Mouse (Mus musculus) midbrain, postnatal 0 days (tissue): ENCODE measurements around the gene Phf11c. TPM values are rescaled to one million over a fixed set of nuclear protein-coding genes. Genes with fewer than 3 reads are reported as not detected.
"Not testable (repeated sequence)": the region's sequence is repeated elsewhere in the genome, so short reads cannot be mapped to it uniquely, and the experiment has no call there.

ENCODE experiments used
- ATAC-seq: fragments of 200-750 bp; cut with Nextera tagmentation; 2 replicates; pipeline ENCODE4 v1.8.0; 2017; ENCODE audit warnings: moderate number of reproducible peaks, mild to moderate bottlenecking, moderate TSS enrichment, moderate library complexity; ENCODE audit not compliant: low FRiP score
- DNase-seq: peaks from one replicate; pipeline ENCODE4 v3.0.0-alpha.2; 2015; ENCODE audit warnings: low spot score
- H3K27ac ChIP-seq: fragments of 300-500 bp; sonication (generic); 2 replicates; pipeline ENCODE4 v1.5.1; 2014; ENCODE audit warnings: low read depth, mild to moderate bottlenecking, low read length, mixed read lengths
- H3K27me3 ChIP-seq: fragments of 300-500 bp; sonication (generic); 2 replicates; pipeline ENCODE4 v1.6.1; 2014; ENCODE audit warnings: low read length, control low read depth, mixed read lengths; ENCODE audit not compliant: insufficient read depth
- H3K36me3 ChIP-seq: fragments of 300-500 bp; sonication (generic); 2 replicates; pipeline ENCODE4 v1.6.1; 2014; ENCODE audit warnings: low read length, control low read depth, mixed read lengths; ENCODE audit not compliant: insufficient read depth
- H3K4me1 ChIP-seq: fragments of 300-500 bp; sonication (generic); 2 replicates; pipeline ENCODE4 v1.6.1; 2014; ENCODE audit warnings: mild to moderate bottlenecking, control low read depth, antibody characterized with exemption, low read length, mixed read lengths; ENCODE audit not compliant: insufficient read depth
- H3K4me2 ChIP-seq: fragments of 300-500 bp; sonication (generic); 2 replicates; pipeline ENCODE4 v1.6.1; 2014; ENCODE audit warnings: low read depth, mild to moderate bottlenecking, low read length, mixed read lengths; ENCODE audit not compliant: poor library complexity, severe bottlenecking
- H3K4me3 ChIP-seq: fragments of 300-500 bp; sonication (generic); 2 replicates; pipeline ENCODE4 v1.5.1; 2014; ENCODE audit warnings: low read depth, mild to moderate bottlenecking, low read length, moderate library complexity
- H3K9ac ChIP-seq: fragments of 300-500 bp; sonication (generic); replicated peaks from 2 replicates; pipeline ENCODE4 v1.6.1; 2014; ENCODE audit warnings: mild to moderate bottlenecking, low read length, moderate library complexity, mixed read lengths; ENCODE audit not compliant: poor library complexity, severe bottlenecking
- H3K9me3 ChIP-seq: fragments of 300-500 bp; sonication (generic); 2 replicates; pipeline ENCODE4 v1.6.1; 2016; ENCODE audit warnings: low read length, control low read depth
- CTCF ChIP-seq: IDR thresholded peaks from 2 replicates; pipeline ENCODE4 v1.5.1; 2016; ENCODE audit warnings: antibody characterized with exemption, mild to moderate bottlenecking
- WGBS: fragments of 180-500 bp; shearing (Covaris S2); extraction: QIAGEN DNeasy Blood & Tissue Kit; methylation state at CpG from one replicate; pipeline ENCODE4 v1.1.7; 2014; 5-methylcytosine and 5-hydroxymethylcytosine counted together
- polyA plus RNA-seq: library from polyadenylated mRNA; unstranded; fragments of >200 nt; fragmentation: Nextera tagmentation; extraction: Ambion mirVana; gene quantifications from 2 replicates; pipeline ENCODE4 v1.2.1, GENCODE M21; 2015
- total RNA-seq: library from RNA; depleted of rRNA; stranded (reverse); fragments of >200 nt; gene quantifications from 2 replicates; pipeline ENCODE4 v1.2.3, GENCODE M21; 2014

Phf11c gene
- total and polyA plus RNA-seq, 2 experiments from 2014 or later: 0.06 TPM; not detected in 1

DNA sequence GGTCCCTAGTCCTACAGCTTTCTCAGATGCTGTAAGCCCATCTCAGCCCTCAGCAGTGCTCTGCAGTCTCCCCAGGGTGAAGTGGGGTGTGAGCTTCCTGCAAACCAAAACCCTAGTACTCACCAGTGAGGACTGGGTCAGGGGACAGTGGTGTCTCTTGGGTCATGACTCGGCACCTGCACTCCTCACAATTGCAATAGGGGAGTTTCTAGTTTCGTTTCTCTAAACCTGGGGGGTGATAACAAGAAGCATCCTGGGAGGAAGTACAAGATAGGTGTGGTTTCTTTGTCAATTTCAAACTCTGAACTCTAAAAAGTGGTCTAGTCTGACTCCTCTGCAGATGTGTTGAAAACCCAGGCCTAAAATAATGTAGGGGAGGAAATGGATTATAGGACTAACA is 1.8 kb upstream of the Phf11c start:
- ATAC-seq: no peak
- Histone ChIP-seq H3K4me3 (no peak overlapping the region), H3K4me1 (no peaks in the 10 kb centered on the region), H3K36me3 (no peaks in the 10 kb centered on the region), H3K9ac (no peak overlapping the region), H3K4me2 (no peak overlapping the region), H3K27ac (no peak overlapping the region), H3K27me3 (no peaks in the 10 kb centered on the region), H3K9me3 (no peaks in the 10 kb centered on the region)
- WGBS: 89% methylated on average over 2 of the region's 2 CpGs
- TF ChIP-seq CTCF: no peak
- no peak for DNase-seq

- not testable (repeated sequence) for H3K4me2 ChIP-seq, DNase-seq, H3K9me3 ChIP-seq, H3K9ac ChIP-seq, H3K27me3 ChIP-seq, H3K36me3 ChIP-seq, H3K27ac ChIP-seq, H3K4me3 ChIP-seq, ATAC-seq, H3K4me1 ChIP-seq
- WGBS: 77% methylated on average over 4 of the region's 4 CpGs
- peak; percentile 53 for TF ChIP-seq CTCF
Measured at GRCm38 (mm10) chr14:59390181-59390580, 5.0 kb downstream of the Phf11c start.

DNA sequence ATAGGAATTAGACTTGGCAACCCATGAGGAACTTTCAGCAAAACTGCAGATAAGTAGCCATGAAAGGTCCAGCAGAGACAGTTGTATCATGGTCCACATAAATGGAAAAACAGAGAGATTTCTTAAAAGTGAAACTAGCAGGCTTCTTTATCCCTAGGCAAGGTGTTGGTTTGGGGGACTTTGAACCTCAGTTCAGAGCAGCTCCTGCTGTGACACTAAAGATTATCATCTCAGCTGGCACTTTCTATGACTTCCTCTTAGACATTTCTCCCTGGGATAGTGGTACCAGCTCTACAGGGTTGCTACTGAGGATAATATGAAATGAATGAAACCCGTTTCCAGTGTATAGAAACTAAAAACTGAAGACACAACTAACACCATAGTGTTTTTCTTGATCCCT is 5.6 kb downstream of the Phf11c start:
- H3K36me3 ChIP-seq: no peaks in the 10 kb centered on the region
- H3K9me3 ChIP-seq: no peaks in the 10 kb centered on the region
- H3K4me3 ChIP-seq: no peak overlapping the region
- H3K4me1 ChIP-seq: no peaks in the 10 kb centered on the region
- WGBS: 58% methylated on average over 1 of the region's 1 CpGs
- H3K27ac ChIP-seq: no peak overlapping the region
- TF ChIP-seq CTCF: no peak
- H3K4me2 ChIP-seq: no peak overlapping the region
- no peak for DNase-seq
- H3K9ac ChIP-seq: no peak overlapping the region
- no peak for ATAC-seq
- no peaks in the 10 kb centered on the region for H3K27me3 ChIP-seq

GRCm38 (mm10) chr14:59370348-59371068 is 24.7 kb downstream of the Phf11c start:
- H3K27ac ChIP-seq: no peak overlapping the region
- DNase-seq: no peak
- H3K36me3 ChIP-seq: no peaks in the 10 kb centered on the region
- H3K4me1 ChIP-seq: no peaks in the 10 kb centered on the region
- no peak for TF ChIP-seq CTCF
- H3K9me3 ChIP-seq: no peaks in the 10 kb centered on the region; the same call in 1 of the 2 replicates
- no peaks in the 10 kb centered on the region for H3K27me3 ChIP-seq
- H3K4me3 ChIP-seq: no peak overlapping the region
- WGBS: 93% methylated on average over 25 of the region's 25 CpGs
- no peak overlapping the region for H3K9ac ChIP-seq
- no peak overlapping the region for H3K4me2 ChIP-seq
- no peak for ATAC-seq

GRCm38 (mm10) chr14:59366386-59367105 is 28.6 kb downstream of the Phf11c start:
- Histone ChIP-seq H3K27ac (no peak overlapping the region), H3K36me3 (no peaks in the 10 kb centered on the region), H3K4me2 (no peak overlapping the region), H3K27me3 (no peaks in the 10 kb centered on the region), H3K4me1 (no peaks in the 10 kb centered on the region), H3K9ac (no peak overlapping the region), H3K9me3 (no peaks in the 10 kb centered on the region; the same call in 1 of the 2 replicates), H3K4me3 (no peak overlapping the region)
- TF ChIP-seq CTCF: no peak
- no peak for ATAC-seq
- WGBS: 89% methylated on average over 8 of the region's 8 CpGs
- no peak for DNase-seq

- Histone ChIP-seq H3K4me1 (no peaks in the 10 kb centered on the region), H3K27me3 (no peaks in the 10 kb centered on the region), H3K36me3 (no peaks in the 10 kb centered on the region), H3K9ac (no peak within 1 kb of the TSS), H3K27ac (no peak within 1 kb of the TSS), H3K9me3 (no peaks in the 10 kb centered on the region), H3K4me2 (no peak within 1 kb of the TSS), H3K4me3 (no peak within 1 kb of the TSS)
- WGBS: 86% methylated on average over 6 of the region's 6 CpGs
- no peak for TF ChIP-seq CTCF
- ATAC-seq: no peak
- peak; percentile 2 for DNase-seq
Measured at GRCm38 (mm10) chr14:59365244-59365644, 29.9 kb downstream of the Phf11c start, which contains the start of gene Phf11d. Gene Phf11d (minus strand): TSS chr14:59365470.

DNA sequence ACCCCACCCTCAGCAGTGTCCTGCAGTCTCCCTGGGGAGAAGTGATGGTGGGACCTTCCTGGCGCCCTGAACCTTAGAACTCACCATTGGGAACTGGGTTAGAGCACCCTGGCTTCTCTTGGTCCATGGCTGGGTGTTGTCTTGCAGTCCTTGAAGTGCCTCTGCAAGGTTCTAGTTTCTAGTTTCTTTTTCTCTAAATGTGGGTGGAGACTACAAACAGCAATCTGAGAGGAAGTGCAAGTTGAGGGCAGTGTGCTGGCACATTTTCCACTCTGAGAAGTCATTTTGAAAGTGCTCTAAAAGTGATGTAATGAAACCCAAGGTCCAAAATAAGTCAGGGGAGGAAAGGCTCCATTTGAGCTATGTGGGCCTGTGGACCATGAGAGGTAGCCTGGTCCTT is 54.0 kb downstream of the Phf11c start, which contains the start of gene Phf11b:
Phf11b (minus strand) TSS at position 163 of the 400 bp plus-strand sequence.
- DNase-seq, H3K9ac ChIP-seq, H3K4me1 ChIP-seq, H3K36me3 ChIP-seq, H3K27me3 ChIP-seq, H3K27ac ChIP-seq, H3K9me3 ChIP-seq, H3K4me3 ChIP-seq, ATAC-seq, H3K4me2 ChIP-seq: not testable (repeated sequence)
- 57% methylated on average over 1 of the region's 1 CpGs for WGBS
